Mouse (Mus musculus) small intestine, adult 2 months (tissue): Measurements from ENCODE around the gene Ror1. TPM values are rescaled to one million over a fixed set of nuclear protein-coding genes. Genes with fewer than 3 reads are reported as not detected.

Experiments used
- H3K27ac ChIP-seq: fragments of 200-500 bp; 2 replicates; pipeline ENCODE4 v1.5.1; 2012; ENCODE audit warnings: low read depth, low read length, control low read depth, inconsistent platforms; ENCODE audit not compliant: insufficient read depth
- H3K27me3 ChIP-seq: fragments of 200-500 bp; 2 replicates; pipeline ENCODE4 v1.6.1; 2012; ENCODE audit warnings: mild to moderate bottlenecking, moderate library complexity, low read length, inconsistent platforms; ENCODE audit not compliant: control insufficient read depth, insufficient read depth
- H3K36me3 ChIP-seq: fragments of 200-500 bp; 2 replicates; pipeline ENCODE4 v1.6.1; 2012; ENCODE audit warnings: mild to moderate bottlenecking, low read length, control low read depth, inconsistent platforms; ENCODE audit not compliant: control insufficient read depth, insufficient read depth
- H3K4me1 ChIP-seq: fragments of 200-500 bp; 2 replicates; pipeline ENCODE4 v1.6.1; 2012; ENCODE audit warnings: low read length, inconsistent platforms, mixed read lengths; ENCODE audit not compliant: control insufficient read depth, insufficient read depth, insufficient read length
- H3K4me3 ChIP-seq: fragments of 200-500 bp; 2 replicates; pipeline ENCODE4 v1.5.1; 2012; ENCODE audit warnings: low read depth, mild to moderate bottlenecking, control low read depth, inconsistent platforms, low read length, moderate library complexity
- CTCF ChIP-seq: fragments of 200-500 bp; IDR thresholded peaks from 2 replicates; pipeline ENCODE4 v1.5.1; 2012; ENCODE audit warnings: low read depth, mild to moderate bottlenecking, control low read depth, inconsistent platforms, low read length, moderate library complexity, mixed read lengths; ENCODE audit not compliant: insufficient replicate concordance, insufficient read length; ENCODE audit errors: extremely low read depth
- POLR2A ChIP-seq: fragments of 200-500 bp; IDR thresholded peaks from 2 replicates; pipeline ENCODE4 v1.6.1; 2012; ENCODE audit warnings: low read depth, mild to moderate bottlenecking, control low read depth, inconsistent platforms, low read length, moderate library complexity
- WGBS: fragments of 180-500 bp; shearing (Covaris S2); methylation state at CpG from one replicate; pipeline ENCODE4 v1.1.7; 2018; 5-methylcytosine and 5-hydroxymethylcytosine counted together
- polyA plus RNA-seq: library from polyadenylated mRNA; depleted of rRNA; stranded (reverse); fragments of >200 nt; gene quantifications from 2 replicates; pipeline ENCODE4 v1.2.3, GENCODE M21; 2012

Ror1 gene
- polyA plus RNA-seq, 1 experiment = 0.43 TPM

GRCm38 (mm10) chr4:100116366-100116765 is 20.8 kb downstream of the Ror1 start:
- Histone ChIP-seq H3K27ac (no peak overlapping the region), H3K27me3 (no peaks in the 10 kb centered on the region), H3K36me3 (no peaks in the 10 kb centered on the region), H3K4me3 (no peak overlapping the region), H3K4me1 (no peaks in the 10 kb centered on the region)
- 95% methylated on average over 3 of the region's 3 CpGs for WGBS
- no peak for TF ChIP-seq POLR2A
- TF ChIP-seq CTCF = no peak

DNA sequence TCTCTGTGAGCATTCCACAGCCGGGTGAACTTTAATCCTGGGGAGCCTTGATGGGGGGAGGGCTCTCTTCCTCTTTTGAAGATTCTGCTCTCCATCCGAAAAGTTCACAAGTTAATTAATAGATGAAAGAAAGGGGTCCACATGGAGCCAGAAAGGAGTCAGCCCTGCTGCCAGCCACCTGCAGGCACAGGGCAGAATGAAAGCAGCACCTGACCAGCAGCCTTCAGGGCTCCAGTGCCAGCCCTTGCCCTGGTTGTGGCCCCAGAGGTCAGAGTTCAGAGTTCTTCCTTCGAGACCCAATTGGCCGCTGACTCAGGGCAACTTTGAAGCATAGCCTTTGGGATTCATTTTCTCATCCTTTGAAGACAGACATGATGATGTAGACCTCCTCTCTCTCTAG is 23.1 kb downstream of the Ror1 start:
- Histone ChIP-seq H3K27me3 (no peaks in the 10 kb centered on the region), H3K27ac (no peak overlapping the region), H3K4me3 (no peak overlapping the region), H3K4me1 (no peaks in the 10 kb centered on the region), H3K36me3 (no peaks in the 10 kb centered on the region)
- 33% methylated on average over 4 of the region's 4 CpGs for WGBS
- no peak for TF ChIP-seq CTCF
- TF ChIP-seq POLR2A = no peak

DNA sequence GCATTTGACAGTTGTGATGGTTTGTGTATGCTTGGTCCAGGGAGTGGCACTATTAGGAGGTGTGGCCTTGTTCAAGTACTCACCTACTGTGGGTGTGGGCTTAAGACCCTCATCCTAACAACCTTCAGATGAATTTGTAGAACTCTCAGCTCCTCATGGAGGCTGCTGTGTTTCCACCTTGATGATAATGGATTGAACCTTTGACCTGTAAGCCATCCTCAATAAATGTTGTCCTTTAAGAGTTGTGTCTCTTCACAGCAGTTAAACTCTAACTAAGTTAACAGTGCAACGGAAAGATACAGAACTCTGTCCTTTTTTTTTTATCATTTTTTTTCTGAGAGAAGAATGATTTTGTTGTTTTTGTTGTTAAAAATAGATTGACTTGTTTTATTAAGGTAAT is 23.8 kb downstream of the Ror1 start:
- whole genome bisulfite sequencing = 57% methylated on average over 1 of the region's 1 CpGs
- no peaks in the 10 kb centered on the region for H3K27me3 ChIP-seq
- H3K4me1 ChIP-seq = no peaks in the 10 kb centered on the region
- TF ChIP-seq POLR2A (no peak), CTCF (no peak)
- no peaks in the 10 kb centered on the region for H3K36me3 ChIP-seq
- H3K27ac ChIP-seq = no peak overlapping the region
- no peak overlapping the region for H3K4me3 ChIP-seq

DNA sequence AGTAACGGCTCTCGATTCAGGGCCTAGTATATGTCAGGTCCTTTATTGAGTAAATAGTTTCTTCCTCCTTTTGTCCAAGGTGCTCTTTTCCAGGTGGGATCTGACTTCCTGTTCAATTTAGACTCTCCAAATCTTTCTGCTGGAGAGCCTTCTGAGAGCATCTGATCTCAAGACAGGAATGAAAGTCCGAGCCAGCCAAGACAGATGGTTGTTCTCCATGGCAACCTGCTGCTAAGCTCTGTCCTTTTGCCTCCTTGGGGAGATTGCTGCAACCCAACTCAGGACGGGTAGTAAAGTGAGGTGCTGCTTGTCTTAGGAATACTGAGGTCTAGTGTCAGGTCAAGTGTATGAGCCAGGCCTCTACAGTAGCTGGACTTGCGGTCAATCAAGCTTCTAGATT is 25.0 kb downstream of the Ror1 start:
- WGBS = 81% methylated on average over 5 of the region's 5 CpGs
- no peaks in the 10 kb centered on the region for H3K27me3 ChIP-seq
- TF ChIP-seq CTCF (no peak), POLR2A (no peak)
- no peak overlapping the region for H3K4me3 ChIP-seq
- H3K27ac ChIP-seq = no peak overlapping the region
- H3K36me3 ChIP-seq = no peaks in the 10 kb centered on the region
- no peaks in the 10 kb centered on the region for H3K4me1 ChIP-seq

DNA sequence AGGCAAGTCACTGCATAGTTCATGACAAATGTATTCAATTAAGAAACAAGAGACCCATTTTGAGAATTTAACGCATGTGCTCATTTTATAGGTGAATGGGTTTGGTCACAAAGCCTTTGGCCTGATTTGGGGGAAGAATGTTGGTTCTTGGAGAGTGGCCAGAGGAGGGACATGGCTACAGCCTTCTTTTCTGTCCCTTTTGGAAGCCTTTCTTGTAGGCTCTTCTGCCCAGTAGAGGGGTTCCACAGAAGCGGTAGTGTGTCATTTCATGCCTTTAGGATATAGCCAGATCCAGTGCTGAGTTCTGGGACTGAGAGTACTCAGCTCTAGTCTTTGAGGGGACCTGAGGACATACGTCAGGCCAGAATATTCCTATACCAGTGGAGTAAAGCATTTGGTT is 26.8 kb downstream of the Ror1 start:
- 93% methylated on average over 3 of the region's 3 CpGs for WGBS
- no peaks in the 10 kb centered on the region for H3K4me1 ChIP-seq
- H3K27ac ChIP-seq = no peak overlapping the region

DNA sequence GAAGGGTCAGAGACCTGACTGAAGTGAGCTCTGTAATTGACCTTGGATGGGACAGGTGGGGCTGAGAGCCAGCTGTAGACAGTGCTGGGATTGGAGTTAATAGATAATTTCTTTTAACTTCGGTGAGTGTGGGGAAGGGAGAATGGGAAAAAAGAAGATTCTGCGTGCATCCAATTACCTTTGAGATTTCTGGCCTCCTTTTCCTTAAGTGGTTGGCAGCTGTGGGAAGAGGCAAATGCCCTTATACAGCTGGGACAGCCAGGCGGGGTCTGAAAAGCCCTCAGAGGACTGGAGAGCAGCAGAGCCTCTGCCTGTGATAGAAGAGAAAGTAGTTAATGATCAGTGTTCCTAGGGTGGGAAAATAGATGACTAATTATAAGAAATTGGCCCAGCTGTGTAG is 27.9 kb downstream of the Ror1 start:
- Histone ChIP-seq H3K4me1 (no peaks in the 10 kb centered on the region), H3K27me3 (no peaks in the 10 kb centered on the region), H3K27ac (no peak overlapping the region), H3K4me3 (no peak overlapping the region), H3K36me3 (no peaks in the 10 kb centered on the region)
- TF ChIP-seq CTCF = no peak
- TF ChIP-seq POLR2A = no peak
- WGBS = 24% methylated on average over 3 of the region's 3 CpGs

More for the DNA sequence above, 26.8 kb downstream of the Ror1 start:
- TF ChIP-seq POLR2A = no peak
- Histone ChIP-seq H3K36me3 (no peaks in the 10 kb centered on the region), H3K4me3 (no peak overlapping the region), H3K27me3 (no peaks in the 10 kb centered on the region)

DNA sequence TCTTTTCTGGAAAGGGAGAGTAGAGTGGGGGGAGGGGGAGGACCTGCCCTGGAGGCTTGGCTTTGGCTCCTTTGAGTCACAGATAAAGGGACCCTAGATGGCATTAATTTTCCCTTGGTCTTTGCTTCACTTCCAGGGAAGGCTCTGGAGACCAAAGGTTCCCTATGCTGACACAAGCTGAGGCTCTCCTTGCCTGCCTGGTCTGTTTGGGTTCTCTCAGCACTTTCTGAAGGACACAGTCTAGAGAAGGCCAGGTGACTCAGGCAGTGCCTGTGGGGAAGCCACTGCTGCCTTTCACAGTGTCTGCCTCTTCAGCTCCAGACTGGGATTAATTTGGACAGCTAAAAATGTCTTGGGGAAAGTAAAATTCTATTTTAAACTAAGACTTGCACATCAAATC is 28.5 kb downstream of the Ror1 start:
- H3K36me3 ChIP-seq = no peaks in the 10 kb centered on the region
- no peak overlapping the region for H3K4me3 ChIP-seq
- no peaks in the 10 kb centered on the region for H3K4me1 ChIP-seq
- no peaks in the 10 kb centered on the region for H3K27me3 ChIP-seq
- H3K27ac ChIP-seq = no peak overlapping the region
- no peak for TF ChIP-seq CTCF
- TF ChIP-seq POLR2A = no peak

DNA sequence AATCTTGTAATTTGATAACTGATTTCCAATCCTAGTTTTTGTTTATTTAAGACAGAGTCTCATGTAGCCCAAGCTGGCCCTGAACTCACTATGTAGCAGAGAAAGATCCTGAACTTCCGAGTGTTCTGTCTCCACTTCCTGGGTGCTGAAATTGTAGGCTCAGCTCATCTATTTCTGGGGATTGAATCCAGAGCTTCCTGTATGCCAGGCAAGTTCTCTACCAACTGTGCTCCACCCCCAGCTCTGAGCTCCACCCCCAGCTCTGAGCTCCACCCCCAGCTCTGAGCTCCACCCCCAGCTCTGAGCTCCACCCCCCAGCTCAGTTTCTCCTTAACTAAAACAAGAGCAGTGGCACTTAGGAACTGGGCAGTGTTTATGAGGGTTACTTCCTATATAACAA is 29.3 kb downstream of the Ror1 start:
- no peaks in the 10 kb centered on the region for H3K36me3 ChIP-seq
- H3K27ac ChIP-seq = no peak overlapping the region
- H3K4me3 ChIP-seq = no peak overlapping the region
- H3K27me3 ChIP-seq = no peaks in the 10 kb centered on the region
- TF ChIP-seq CTCF = no peak
- no peak for TF ChIP-seq POLR2A
- 76% methylated on average over 1 of the region's 1 CpGs for WGBS
- no peaks in the 10 kb centered on the region for H3K4me1 ChIP-seq
